Mouse (Mus musculus) spleen, postnatal 36 days (tissue): ENCODE results near the gene Adamts15.

Experiments used
- DNase-seq, 2 experiments: peaks; one replicate each; pipeline ENCODE4 v3.0.0; 2022; ENCODE audit warnings: low spot score in 2 of 2, mixed read lengths in 1 of 2

Adamts15 gene

DNA sequence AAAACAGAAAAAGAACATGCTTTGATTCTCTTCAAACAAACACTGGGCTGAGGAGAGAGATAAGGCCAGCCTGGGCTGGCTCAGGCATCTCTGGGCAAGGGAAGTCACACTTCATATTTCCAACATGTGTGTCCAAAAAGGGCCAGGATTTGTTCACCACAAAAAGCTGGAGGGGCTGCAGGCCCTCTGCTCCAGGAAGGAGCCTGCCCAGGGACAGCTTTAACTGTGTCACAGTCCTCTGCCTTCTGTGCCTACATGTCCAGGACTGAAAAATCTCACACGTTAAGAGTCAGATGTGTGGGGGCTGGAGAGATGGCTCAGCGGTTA lies 42.3 kb downstream of the Adamts15 start:
- DNase-seq, result no peak

- DNase-seq, result no peak
These were observed 42.9 kb downstream of the Adamts15 start for GRCm38 (mm10) chr9:30879248-30879946.

DNA sequence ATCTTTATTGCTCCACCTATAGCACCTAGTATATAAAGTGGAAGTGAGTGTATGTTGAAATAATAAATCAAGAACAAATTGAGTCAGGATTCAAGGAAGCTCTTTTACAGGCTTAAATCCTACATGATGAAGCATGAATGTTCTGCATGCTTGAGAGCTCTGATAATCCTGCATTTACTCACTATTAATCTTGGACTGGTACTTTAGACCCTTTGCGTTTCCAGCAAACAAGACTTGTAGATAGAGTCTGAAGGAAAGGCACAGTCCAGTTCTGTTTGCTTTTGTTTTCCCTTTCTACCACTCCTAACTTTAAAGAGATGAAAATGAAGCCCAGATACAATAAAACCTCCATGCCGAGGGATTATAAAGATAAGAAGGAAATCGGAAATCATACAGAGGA lies 45.7 kb downstream of the Adamts15 start:
- no peak for DNase-seq

DNA sequence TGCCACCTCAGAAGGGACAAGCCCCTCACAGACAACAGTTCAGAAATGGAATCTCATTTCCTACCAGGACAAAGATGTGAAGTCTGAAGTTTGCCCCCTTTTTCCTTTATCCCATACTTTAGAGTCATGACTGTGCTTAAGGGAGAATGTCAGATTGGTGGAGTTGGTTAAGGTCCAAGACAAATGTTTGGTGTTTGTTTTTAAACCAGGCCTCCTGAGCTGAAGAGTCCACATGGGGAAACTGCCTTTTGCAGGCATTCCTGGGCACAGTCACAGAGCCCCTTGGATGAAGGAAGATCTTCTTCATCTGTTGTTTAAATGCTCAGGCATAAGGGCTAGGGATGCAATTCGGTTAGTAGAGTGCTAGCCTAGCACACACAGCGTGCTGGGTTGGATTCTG lies 66.4 kb downstream of the Adamts15 start:
- no peak for DNase-seq

DNA sequence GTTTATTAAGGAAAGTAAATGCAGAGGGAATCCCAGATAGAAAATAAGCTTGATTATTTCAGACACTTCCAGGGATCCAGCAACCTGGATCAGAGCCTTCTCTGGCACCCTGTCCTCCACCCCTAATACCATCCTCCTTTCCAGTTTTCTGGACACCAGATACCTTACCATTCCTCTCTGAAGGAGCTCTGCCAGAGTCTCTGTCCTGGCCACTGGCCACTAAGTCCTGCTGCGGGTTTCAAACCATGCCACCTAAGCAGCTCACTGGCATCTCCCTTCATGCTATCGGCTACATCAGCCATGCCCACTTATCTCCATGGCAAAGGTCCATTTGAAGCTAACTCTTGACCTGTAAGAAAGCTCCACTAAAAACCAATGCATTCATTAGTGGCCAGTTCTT lies 70.4 kb downstream of the Adamts15 start:
- no peak for DNase-seq

DNA sequence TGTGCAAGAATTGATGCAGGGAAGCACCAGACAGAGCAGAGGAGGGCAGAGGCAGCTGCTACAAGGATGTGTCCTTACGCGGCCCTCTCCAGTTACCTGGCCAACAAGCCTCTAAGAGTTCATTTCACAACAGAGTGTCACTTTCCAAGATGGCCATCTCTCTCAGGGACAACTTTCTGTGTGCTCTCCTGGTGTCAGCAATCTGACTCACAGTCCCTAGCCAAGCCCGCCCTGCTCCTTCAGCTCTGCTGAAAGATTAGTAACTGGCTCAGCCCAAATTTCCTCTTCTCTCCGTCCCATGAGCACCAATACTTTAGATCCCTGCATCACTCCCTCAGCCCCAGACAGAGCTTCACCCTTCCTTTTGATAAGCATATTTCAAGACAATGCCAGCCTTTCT lies 72.3 kb downstream of the Adamts15 start:
- DNase-seq, result no peak

DNA sequence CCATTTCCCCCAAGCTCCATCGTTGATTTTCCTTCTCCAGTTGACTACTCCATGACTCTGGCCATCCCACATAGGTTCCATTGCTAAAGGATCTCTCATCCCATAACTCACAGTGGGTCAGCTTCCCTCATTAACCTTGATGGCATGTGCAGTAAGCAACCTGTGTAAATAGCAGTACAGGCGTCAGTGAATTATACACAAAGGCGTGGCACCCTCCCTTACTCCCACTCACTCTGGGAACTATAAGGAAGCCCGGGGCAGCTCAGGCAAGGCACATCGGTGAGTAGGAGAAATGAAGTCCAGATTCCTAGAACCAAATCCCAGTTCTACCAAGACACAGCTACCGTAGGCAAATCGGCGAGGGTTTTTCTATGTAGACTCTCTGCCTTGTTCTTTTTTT lies 72.8 kb downstream of the Adamts15 start:
- DNase-seq, result no peak
